Mouse (Mus musculus) lung, postnatal 10 days (tissue): ENCODE measurements around the gene Prdx1.
A peak's percentile ranks its signal among the peaks of the same experiment; 100 is the strongest.
"Not testable (repeated sequence)": the region's sequence is repeated elsewhere in the genome, so short reads cannot be mapped to it uniquely, and the experiment has no call there.

Experiments
- DNase-seq: peaks from one replicate; pipeline ENCODE4 v3.0.0; 2021

Prdx1 gene

DNA sequence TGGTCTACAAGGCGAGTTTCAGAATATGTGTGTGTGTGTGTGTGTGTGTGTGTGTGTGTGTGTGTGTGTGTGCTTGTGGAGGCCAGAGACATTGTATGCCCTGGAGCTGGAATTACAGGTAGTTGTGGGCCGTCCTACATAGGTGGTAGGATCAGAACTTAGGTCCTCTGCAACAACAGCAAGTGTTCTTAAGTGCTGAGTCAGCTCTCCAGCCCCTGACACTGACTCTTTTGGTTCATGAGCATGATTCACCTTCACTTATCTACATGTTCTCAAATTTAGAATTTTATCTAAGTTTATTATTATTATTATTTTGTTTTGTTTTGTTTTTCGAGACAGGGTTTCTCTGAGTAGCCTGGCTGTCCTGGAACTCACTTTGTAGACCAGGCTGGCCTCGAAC, 4.8 kb upstream of the Prdx1 start:
- not testable (repeated sequence) for DNase-seq

DNA sequence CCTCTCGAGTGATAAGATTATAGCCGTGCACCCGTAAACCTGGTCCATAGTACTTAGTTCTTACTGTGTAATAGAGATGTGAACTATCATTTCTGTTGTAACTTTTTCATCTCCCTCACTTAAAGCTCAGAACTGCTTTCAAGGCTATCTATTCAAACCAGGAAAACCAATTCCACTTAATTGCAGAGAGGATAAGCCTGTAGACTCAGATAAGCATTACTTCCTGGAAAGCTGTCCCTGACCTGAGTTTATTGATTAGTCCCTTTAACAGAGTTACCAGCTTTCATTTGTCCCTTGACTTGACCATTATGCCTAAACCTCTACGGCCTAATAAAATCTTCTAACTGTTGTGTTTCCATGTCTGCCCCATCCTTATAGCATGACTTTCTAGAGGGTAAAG, 1.4 kb upstream of the Prdx1 start:
- no peak for DNase-seq

DNA sequence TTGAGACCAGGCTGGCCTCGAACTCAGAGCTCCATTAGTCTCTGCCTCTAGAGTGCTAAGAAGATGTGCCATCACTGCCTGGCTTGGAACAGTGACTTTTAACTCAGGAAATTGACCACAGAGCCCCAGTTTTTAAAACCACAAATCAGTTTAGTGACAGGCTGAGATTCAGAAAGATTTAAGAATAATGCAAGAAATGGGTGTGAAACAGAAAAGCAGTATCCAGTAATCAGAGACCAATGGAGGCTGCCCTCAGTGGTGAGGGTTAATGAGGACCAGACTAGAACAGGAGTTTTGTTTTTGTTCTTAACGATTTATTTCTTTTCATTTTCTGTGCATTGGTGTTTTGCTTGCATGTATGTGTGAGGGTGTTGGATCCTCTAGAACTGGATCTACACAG, 679 bp upstream of the Prdx1 start:
- DNase-seq = no peak

- DNase-seq = no peak
Observed at GRCm38 (mm10) chr4:116687041-116687440, 1.7 kb downstream of the Prdx1 start.

DNA sequence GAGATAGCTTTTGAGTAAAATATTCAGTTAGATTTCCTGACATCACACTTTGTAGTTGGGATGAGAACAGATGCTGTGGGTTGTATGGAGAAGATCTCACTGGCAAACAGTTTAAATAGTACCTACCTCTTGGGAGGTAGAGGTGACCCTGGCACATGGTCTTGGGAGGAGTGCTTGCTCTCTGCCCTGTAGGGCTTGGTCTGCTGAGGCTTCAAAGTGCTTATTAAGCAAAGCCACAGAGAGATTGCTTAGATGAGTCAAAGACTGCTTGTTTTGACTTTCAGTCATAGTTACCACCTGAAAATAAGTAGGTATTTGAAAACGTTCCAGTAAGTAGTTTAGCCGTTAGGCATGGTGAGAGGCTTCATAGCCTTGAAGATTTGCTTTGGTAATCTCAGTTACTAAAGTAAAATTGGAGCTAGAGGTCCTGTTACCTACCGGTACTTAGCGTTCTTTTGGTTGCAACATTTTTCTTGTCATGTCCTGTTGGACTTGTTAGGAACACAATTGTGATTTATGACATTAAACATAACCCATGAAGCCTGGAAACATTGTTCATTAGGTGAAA, 4.0 kb downstream of the Prdx1 start:
- no peak for DNase-seq

- DNase-seq = no peak
Observed at GRCm38 (mm10) chr4:116692146-116692545, 6.8 kb downstream of the Prdx1 start.

- no peak for DNase-seq
Observed at GRCm38 (mm10) chr4:116693785-116694184, 8.4 kb downstream of the Prdx1 start.

DNA sequence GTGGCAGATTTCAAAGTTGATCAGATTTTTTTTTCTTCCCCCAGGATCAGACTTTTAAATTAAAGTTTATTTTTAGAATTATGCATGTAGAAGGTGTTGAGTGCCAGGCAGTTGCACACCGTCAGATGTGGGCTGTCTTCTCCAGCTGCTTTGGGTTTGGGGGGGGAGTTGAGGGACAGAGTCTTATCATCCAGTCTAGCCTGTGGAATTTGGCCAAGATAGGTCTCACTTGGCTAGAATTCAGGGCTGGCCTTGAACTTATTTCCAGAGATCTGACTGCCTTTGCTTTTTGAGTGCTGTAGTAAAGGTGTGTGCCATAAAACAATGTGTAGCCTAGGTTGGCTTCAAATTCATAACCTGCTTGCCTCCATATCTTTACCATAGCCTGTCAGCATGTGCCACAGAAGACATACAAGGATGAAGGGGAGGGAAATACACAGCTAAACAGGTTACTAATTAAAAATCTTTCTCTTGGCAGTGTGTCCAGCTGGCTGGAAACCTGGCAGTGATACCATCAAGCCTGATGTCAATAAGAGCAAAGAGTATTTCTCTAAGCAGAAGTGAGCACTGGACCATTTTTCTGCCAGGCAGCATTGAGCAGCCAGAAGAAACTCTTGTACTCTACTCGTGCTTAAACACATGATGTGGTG, 13.5 kb downstream of the Prdx1 start:
- DNase-seq = no peak

GRCm38 (mm10) chr4:116700964-116701363, 15.6 kb downstream of the Prdx1 start:
- no peak for DNase-seq

DNA sequence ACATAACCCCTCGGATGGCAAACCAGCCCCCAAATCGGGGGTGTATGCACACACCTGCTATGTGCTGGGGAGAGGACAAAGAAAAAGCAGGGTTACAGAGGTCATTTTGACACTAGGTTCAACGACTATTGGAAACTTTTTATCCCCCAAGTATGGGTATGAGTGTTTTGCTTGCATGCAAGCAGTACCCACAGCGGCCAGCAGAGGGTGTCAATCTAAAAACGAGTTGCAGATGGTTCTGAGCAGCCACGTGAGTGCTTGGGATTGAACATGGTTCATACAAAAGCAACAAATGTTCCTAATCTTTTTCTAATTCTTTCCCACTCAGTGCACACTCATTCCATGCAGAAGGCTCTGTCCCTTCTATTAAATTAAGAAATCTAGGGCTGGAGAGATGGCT, 18.5 kb downstream of the Prdx1 start:
- peak; percentile 86 for DNase-seq

GRCm38 (mm10) chr4:116707666-116708065, 22.3 kb downstream of the Prdx1 start:
- DNase-seq = no peak

DNA sequence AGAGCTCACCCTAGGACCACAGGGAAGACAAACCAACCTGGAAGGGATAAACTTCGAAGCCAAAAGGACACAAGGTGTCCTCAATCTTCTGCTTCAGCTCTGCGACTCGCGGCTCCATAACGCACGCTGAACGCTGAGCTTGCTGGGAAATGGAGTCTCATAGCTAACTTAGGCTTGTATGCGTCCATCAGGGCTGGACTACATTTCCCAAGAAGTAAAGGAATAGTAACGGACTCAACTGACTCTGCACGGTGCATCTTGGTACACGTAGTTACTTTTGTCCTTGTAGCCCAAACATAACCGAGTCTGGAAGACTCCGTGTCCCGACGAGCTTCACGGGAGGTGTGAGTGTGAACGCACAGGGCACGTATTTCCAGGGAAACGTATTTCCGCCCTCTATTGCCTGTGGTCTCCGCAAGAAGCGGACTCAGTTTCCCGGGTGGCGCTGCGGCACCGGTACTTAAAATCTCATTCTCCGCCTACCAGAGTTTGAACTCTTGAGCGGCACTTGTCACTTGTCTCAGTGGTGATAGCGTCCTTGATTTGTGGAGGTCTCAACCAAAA, 22.9 kb downstream of the Prdx1 start, which contains the start of the genes Mmachc and Ccdc163:
TSS of gene Mmachc (minus strand) at position 206 of the 564 bp plus-strand sequence.
TSS of gene Ccdc163 (plus strand) at position 309 of the 564 bp plus-strand sequence.
- DNase-seq = peak; percentile 96

- DNase-seq = no peak
Observed at GRCm38 (mm10) chr4:116708791-116709390, 23.5 kb downstream of the Prdx1 start.

GRCm38 (mm10) chr4:116710154-116710553, 24.8 kb downstream of the Prdx1 start:
- DNase-seq = no peak

DNA sequence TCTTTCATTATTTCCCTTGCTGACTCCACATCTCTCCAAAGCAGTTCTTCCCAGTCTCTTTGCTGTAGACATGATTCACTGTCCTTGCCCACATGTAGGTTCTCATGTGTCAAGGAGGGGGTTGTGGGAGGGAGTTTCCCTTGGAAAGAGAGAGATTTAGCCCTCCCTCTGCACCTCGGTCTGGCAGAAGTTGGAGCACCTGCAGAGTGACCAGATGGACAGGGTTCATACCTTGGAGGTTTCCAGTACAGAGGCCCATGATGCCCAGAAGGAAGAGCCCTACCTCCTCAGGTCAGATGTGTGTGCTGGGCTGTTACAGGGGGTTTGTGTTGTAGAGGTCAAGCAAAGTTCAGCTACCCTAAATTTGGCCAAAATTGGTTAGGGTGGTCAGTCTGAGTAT, 27.2 kb downstream of the Prdx1 start:
- DNase-seq = no peak

- peak; percentile 81 for DNase-seq
Observed at GRCm38 (mm10) chr4:116719396-116719795, 34.1 kb downstream of the Prdx1 start.

GRCm38 (mm10) chr4:116720343-116721097, 35.2 kb downstream of the Prdx1 start, which contains the start of gene Tesk2:
Tesk2 (plus strand) TSS chr4:116720948.
- DNase-seq = peak; percentile 97

DNA sequence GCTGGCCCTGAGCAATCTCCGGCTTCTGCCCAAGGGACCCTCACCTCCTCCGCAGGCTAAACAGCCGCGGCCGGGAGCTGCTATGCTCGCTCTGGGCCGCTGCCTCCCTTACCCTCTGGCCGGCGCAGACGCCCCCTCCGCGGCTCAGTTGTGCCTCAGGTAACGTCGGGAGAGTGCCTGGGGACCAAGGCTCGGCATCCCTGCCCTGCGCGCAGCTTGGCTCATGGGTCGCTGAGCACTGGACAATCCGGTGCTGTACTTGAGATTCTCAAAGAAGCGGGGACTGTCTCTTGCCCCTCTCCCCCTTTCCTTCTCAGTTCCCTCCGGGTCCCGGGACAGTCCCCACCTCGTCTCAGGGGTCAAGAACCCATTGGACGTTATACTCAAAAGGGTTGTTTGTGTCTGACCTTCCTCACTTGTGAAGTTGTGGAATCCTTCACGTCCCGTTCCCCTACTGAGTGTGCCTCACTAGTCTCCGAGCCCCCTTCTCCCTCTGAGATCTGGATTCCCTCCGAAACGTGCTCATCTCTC, 35.8 kb downstream of the Prdx1 start:
- no peak for DNase-seq

DNA sequence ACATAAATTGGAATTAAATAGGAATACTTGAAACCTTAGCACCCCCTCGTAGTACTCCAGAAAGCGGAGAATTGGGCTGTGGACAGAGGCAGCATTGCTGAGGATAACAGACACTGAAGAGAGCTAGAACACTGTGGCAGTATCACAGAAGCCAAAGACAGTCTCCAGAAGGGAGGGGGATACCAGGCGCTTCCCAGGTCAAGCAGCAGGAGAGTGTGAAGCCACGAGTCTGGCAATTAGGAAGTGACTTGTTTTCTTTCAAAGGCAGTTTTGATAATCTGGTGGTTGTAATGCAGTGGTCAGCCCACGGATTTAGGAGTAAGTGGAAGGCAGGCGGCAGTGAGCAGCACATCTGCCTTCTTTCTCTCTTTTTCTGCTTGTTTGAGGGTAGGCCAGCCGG, 36.9 kb downstream of the Prdx1 start:
- no peak for DNase-seq

DNA sequence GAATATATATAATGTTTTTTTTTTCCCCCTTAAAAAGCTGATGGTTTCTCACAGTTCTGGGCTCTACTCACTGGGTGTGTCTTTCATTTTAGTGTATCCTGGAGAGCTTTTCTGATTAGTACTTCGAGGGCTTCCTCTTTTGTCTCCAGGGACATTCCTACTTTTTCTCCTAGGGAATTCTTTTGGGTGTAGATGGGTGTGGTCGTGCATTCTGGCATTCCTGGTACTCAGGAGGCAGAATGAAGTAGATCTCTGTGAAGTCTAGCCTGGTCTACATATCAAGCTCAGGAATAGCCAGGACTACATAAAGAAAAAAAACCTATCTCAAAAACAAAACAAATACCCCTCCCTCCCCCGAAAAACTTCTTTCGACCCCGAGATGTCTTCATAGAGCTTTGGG, 40.1 kb downstream of the Prdx1 start:
- DNase-seq = no peak

GRCm38 (mm10) chr4:116727401-116727800, 42.1 kb downstream of the Prdx1 start:
- no peak for DNase-seq

DNA sequence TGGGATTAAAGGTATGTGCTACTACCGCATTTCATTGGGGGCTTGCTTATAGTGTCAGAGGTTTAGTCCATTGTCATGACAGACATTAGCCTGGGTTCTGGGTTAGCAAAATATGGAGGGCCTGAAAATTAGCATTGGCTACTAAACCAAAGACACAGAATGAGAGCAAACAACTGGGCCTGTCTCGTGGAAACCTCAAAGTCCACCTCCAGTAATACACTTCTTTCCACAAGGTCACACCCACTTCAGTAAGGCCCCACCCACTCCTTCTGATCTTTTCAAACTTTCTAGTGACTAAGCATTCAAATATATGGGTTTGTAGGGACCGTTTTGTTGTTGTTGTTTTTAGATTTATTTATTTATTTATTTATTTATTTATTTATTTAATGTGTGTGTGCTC, 44.2 kb downstream of the Prdx1 start:
- DNase-seq = no peak

DNA sequence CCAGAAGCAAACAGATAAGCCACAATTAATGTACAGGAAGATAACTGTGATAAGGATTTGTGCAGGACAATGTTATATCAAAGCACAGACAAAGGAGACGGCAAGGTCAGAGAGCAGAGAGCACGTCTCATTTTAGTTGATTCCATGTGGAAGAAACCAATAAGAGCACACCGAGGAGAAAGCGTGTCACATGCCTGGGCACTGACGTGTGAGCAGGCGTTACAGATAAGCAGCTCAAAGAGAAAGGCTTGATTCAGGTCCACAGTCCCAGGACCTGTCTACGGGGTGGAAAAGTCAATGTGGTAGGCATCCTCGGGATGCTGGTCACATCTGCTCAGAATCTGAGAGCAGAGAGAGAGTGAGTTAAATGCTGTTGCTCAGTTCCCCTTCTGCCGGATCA, 45.7 kb downstream of the Prdx1 start:
- no peak for DNase-seq
